Mouse (Mus musculus) c-Kit-positive CD71-positive TER-119-negative erythroid progenitor cells, embryonic 14.5 days (primary cell): ENCODE results near the gene Zbtb22.

Experiments used
- DNase-seq: peaks from one replicate; pipeline ENCODE4 v3.0.0-alpha.2; 2013; ENCODE audit warnings: low read depth

Gene Zbtb22

DNA sequence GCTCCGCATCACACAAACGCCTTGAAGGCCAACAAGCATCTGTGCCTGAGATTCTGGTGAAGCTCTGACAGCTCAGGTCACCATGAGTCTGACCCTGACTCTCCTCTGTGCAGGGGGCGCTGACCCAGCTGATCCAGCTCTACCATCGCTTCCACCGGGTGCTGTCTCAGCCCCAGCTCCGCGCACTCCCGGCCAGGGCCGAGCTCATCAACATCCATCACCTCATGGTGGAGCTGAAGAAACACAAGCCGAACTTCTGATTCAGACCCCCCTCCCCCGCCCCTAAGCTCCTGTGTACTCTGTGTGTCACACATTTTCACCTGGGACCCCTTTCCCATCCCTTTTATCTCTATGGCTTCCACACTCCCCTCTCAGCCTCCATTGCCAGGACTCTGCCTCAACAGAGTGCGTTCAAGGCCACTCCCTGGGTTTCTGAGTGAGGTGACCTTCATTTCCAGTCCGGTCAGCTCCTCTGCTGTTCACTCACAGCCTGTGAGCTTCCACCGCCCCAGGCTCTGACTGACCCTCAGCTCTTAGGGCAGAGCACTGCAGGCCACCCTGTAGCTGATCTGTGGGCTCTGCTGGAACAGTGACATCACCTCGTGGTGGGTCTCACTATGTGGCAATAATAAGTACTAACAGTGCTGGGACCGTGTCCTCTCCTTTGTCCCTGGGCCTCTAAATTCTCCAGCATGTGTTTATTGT is 50.3 kb downstream of the Zbtb22 start:
- DNase-seq = no peak

- DNase-seq = no peak
Measured at GRCm38 (mm10) chr17:33968489-33968888, 52.8 kb downstream of the Zbtb22 start.
